Mouse (Mus musculus) liver, embryonic 14.5 days (tissue): ENCODE measurements around the gene Mmp9.

Source experiments
- CTCF ChIP-seq: IDR thresholded peaks from 2 replicates; pipeline ENCODE4 v1.5.1; 2016; ENCODE audit warnings: antibody characterized with exemption, low read depth, control low read depth
- EP300 ChIP-seq: IDR thresholded peaks from 2 replicates; pipeline ENCODE4 v1.6.1; 2016; ENCODE audit warnings: antibody characterized with exemption, low read depth

- TF ChIP-seq CTCF = no peak
- no peak for TF ChIP-seq EP300
Measured at GRCm38 (mm10) chr2:164979749-164980148, 39.2 kb downstream of the Mmp9 start.
